Mouse (Mus musculus): ENCODE measurements at regions not wholly inside any gene's neighbourhood (a gene's known extent, or its start where the extent isn't known, plus 50 kb on each side); places are given as distances from the start of the nearest gene placed in this dataset.

GRCm38 (mm10) chr7:40737496-40737895 is 160.6 kb upstream of the Vstm2b start:
- no peaks in the 10 kb centered on the region for H3K4me1 ChIP-seq
- H3K27me3 ChIP-seq: no peaks in the 10 kb centered on the region
- H3K27ac ChIP-seq: no peak overlapping the region
- 77% methylated on average over 7 of the region's 7 CpGs for WGBS
- H3K9me3 ChIP-seq: no peaks in the 10 kb centered on the region
- H3K4me3 ChIP-seq (replicated peaks): no peak overlapping the region
- no peak overlapping the region for H3K4me2 ChIP-seq
- ATAC-seq (ENCODE audit: low FRiP score): no peak
- no peaks in the 10 kb centered on the region for H3K36me3 ChIP-seq (replicated peaks)
- H3K9ac ChIP-seq: no peak overlapping the region

GRCm38 (mm10) chr7:40738174-40738573 is 160.0 kb upstream of the Vstm2b start:
- Histone ChIP-seq H3K4me2 (no peak overlapping the region), H3K4me1 (no peaks in the 10 kb centered on the region), H3K4me3 (replicated peaks) (no peak overlapping the region), H3K27ac (no peak overlapping the region), H3K9ac (no peak overlapping the region), H3K9me3 (no peaks in the 10 kb centered on the region), H3K27me3 (no peaks in the 10 kb centered on the region), H3K36me3 (replicated peaks) (no peaks in the 10 kb centered on the region)
- WGBS: 90% methylated on average over 3 of the region's 3 CpGs
- ATAC-seq (ENCODE audit: low FRiP score): no peak

GRCm38 (mm10) chr7:40742553-40743151 is 155.5 kb upstream of the Vstm2b start:
- Histone ChIP-seq H3K4me2 (no peak overlapping the region), H3K36me3 (replicated peaks) (no peaks in the 10 kb centered on the region), H3K9ac (no peak overlapping the region), H3K9me3 (no peaks in the 10 kb centered on the region), H3K4me3 (replicated peaks) (no peak overlapping the region), H3K4me1 (no peaks in the 10 kb centered on the region), H3K27me3 (no peaks in the 10 kb centered on the region), H3K27ac (no peak overlapping the region)
- WGBS: 75% methylated on average over 4 of the region's 4 CpGs
- ATAC-seq (ENCODE audit: low FRiP score): no peak; the same call in 1 of the 2 replicates

- H3K27ac ChIP-seq: peak overlapping the region; percentile 59; the same call in 1 of the 2 replicates
- ATAC-seq (ENCODE audit: low FRiP score): peak; percentile 82; the same call in 1 of the 2 replicates
- H3K4me2 ChIP-seq: no peak overlapping the region
- no peak overlapping the region for H3K4me3 ChIP-seq (replicated peaks)
- H3K9ac ChIP-seq: no peak overlapping the region
- H3K4me1 ChIP-seq: peaks cover 13% of the 10 kb centered on the region
- no peaks in the 10 kb centered on the region for H3K27me3 ChIP-seq
- WGBS: 38% methylated on average over 2 of the region's 2 CpGs
- H3K9me3 ChIP-seq: no peaks in the 10 kb centered on the region
- H3K36me3 ChIP-seq (replicated peaks): no peaks in the 10 kb centered on the region
These were observed 146.3 kb upstream of the Vstm2b start for GRCm38 (mm10) chr7:40751779-40752178.

DNA sequence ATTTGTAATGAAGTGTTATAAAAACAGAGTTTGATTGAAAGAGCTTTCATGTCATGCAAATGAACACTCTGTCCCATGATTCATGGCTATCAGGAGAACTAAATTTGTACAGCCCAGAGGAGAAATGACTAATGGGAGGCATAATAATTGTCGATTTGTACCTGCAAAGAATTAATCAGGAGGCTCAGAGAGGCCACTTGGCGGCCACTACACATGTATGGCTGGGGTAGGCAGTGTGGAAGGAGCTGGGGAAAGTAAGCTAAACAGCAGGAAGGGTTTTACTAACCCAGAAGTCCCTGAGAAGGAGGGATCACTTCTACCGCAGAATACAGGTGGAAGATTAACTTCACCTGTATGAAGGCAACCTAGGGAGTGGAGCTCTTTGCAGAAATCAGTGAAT is 145.9 kb upstream of the Vstm2b start:
- no peaks in the 10 kb centered on the region for H3K9me3 ChIP-seq
- no peaks in the 10 kb centered on the region for H3K36me3 ChIP-seq (replicated peaks)
- 45% methylated on average over 3 of the region's 3 CpGs for WGBS
- H3K4me2 ChIP-seq: no peak overlapping the region
- no peak overlapping the region for H3K9ac ChIP-seq
- no peak overlapping the region for H3K4me3 ChIP-seq (replicated peaks)
- H3K27ac ChIP-seq: peak overlapping the region; percentile 59; the same call in 1 of the 2 replicates
- H3K4me1 ChIP-seq: peaks cover 13% of the 10 kb centered on the region
- ATAC-seq (ENCODE audit: low FRiP score): peak; percentile 58; the same call in 1 of the 2 replicates
- no peaks in the 10 kb centered on the region for H3K27me3 ChIP-seq

DNA sequence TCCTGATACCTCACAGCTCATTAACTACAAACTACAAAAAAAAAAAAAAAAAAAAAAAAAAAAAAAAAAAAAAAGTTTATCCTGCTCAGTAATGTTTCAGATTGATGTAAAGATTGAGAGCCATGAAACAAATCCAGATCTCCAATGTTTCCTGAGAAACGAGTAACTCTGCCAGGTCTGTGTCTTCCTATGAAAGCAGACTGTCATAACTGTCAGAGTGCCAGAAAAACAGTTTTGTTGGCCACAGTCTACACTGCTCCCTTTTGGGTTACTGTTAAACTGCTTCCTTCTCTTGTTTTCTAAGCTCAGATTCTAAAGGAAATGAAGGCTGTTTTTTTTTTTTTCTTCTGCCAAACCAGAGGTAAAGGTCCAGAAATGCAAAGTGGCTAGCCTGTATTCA is 144.6 kb upstream of the Vstm2b start:
- 79% methylated on average over 1 of the region's 1 CpGs for WGBS
- H3K9ac ChIP-seq: no peak overlapping the region
- H3K9me3 ChIP-seq: no peaks in the 10 kb centered on the region
- H3K27ac ChIP-seq: no peak overlapping the region
- no peaks in the 10 kb centered on the region for H3K36me3 ChIP-seq (replicated peaks)
- no peak for ATAC-seq (ENCODE audit: low FRiP score)
- H3K4me1 ChIP-seq: peaks cover 13% of the 10 kb centered on the region
- no peak overlapping the region for H3K4me3 ChIP-seq (replicated peaks)
- no peaks in the 10 kb centered on the region for H3K27me3 ChIP-seq
- H3K4me2 ChIP-seq: no peak overlapping the region

DNA sequence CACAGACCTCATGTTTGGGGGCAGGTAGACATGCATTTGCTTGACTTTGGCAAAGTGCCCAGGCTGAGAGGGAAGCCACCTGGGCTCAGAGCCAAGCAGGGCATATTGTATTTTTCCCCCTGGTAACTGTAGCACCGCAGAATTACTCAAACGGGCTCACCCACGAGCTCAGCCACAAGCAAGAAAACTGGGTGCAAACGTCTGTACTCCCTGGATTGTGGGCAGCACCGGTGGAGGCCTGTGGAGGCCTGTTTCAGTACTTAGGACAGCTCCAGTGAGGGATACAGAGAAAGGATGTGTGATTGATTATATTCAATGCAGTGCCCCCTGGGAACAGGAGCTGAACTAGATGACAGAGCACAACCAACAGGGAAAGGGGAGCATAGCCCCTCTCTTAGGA is 135.6 kb upstream of the Vstm2b start:
- no peak overlapping the region for H3K27ac ChIP-seq

DNA sequence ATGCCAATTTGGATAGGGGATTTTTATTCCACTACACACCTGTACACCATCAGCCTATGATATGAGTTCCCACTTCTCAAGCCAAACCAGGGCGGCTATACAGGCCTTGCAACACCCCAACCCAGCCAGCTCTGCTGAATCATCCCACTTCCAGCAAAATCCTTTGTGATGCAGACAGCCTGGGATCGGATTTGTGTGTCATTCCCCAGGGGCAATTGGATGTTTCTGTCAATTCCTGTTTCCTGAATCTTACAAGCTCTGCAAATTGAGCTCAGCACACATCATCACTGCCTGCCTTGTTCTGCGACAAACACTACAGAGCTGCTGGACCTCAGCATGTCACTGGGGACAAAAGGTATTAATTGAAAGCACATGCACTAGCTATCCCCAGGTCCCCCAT is 132.0 kb upstream of the Vstm2b start:
- WGBS: 49% methylated on average over 3 of the region's 3 CpGs
- Histone ChIP-seq H3K9me3 (no peaks in the 10 kb centered on the region), H3K4me2 (no peak overlapping the region), H3K27me3 (no peaks in the 10 kb centered on the region), H3K27ac (no peak overlapping the region), H3K36me3 (replicated peaks) (no peaks in the 10 kb centered on the region), H3K4me3 (replicated peaks) (no peak overlapping the region), H3K9ac (no peak overlapping the region), H3K4me1 (no peaks in the 10 kb centered on the region)
- ATAC-seq (ENCODE audit: low FRiP score): no peak

More for the DNA sequence above, 135.6 kb upstream of the Vstm2b start:
- Histone ChIP-seq H3K4me2 (no peak overlapping the region), H3K9me3 (no peaks in the 10 kb centered on the region), H3K4me3 (replicated peaks) (no peak overlapping the region), H3K27me3 (no peaks in the 10 kb centered on the region), H3K9ac (no peak overlapping the region), H3K4me1 (no peaks in the 10 kb centered on the region), H3K36me3 (replicated peaks) (no peaks in the 10 kb centered on the region)
- WGBS: 20% methylated on average over 5 of the region's 5 CpGs
- ATAC-seq (ENCODE audit: low FRiP score): no peak; the same call in 1 of the 2 replicates

GRCm38 (mm10) chr7:40776220-40776619 is 121.9 kb upstream of the Vstm2b start:
- no peak for ATAC-seq (ENCODE audit: low FRiP score)

GRCm38 (mm10) chr7:40784906-40785305 is 113.2 kb upstream of the Vstm2b start:
- Histone ChIP-seq H3K27ac (no peak overlapping the region), H3K27me3 (no peaks in the 10 kb centered on the region), H3K4me3 (replicated peaks) (no peak overlapping the region), H3K4me2 (no peak overlapping the region), H3K9me3 (no peaks in the 10 kb centered on the region), H3K4me1 (no peaks in the 10 kb centered on the region), H3K36me3 (replicated peaks) (no peaks in the 10 kb centered on the region), H3K9ac (no peak overlapping the region)
- ATAC-seq (ENCODE audit: low FRiP score): no peak
- WGBS: 95% methylated on average over 1 of the region's 1 CpGs

More at GRCm38 (mm10) chr7:40776220-40776619, 121.9 kb upstream of the Vstm2b start:
- no peaks in the 10 kb centered on the region for H3K9me3 ChIP-seq
- no peak overlapping the region for H3K9ac ChIP-seq
- H3K4me2 ChIP-seq: no peak overlapping the region
- no peak overlapping the region for H3K27ac ChIP-seq
- no peak overlapping the region for H3K4me3 ChIP-seq (replicated peaks)
- no peaks in the 10 kb centered on the region for H3K36me3 ChIP-seq (replicated peaks)
- peaks cover 4% of the 10 kb centered on the region; the same call in 1 of the 2 replicates for H3K4me1 ChIP-seq
- H3K27me3 ChIP-seq: no peaks in the 10 kb centered on the region
- WGBS: 34% methylated on average over 4 of the region's 4 CpGs

DNA sequence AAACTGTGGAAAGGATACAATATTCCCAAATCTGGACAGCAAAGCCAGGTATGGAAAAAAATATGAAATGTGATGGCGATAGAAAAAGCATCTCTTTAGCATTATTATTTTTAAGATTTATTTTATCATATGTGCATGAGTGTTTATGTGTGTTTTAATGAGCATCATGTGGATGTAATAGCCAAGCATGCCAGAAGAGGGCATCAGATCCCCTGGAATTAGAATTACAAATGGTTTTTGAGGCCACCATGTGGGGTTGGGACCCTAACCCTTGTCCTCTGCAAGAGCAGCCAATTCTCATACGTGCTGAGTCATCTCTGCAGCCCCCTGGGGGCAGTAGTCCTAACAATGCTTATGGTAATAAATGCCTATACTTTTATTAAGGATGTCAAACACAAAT is 111.4 kb upstream of the Vstm2b start:
- no peaks in the 10 kb centered on the region for H3K27me3 ChIP-seq
- ATAC-seq (ENCODE audit: low FRiP score): no peak
- H3K9me3 ChIP-seq: no peaks in the 10 kb centered on the region
- no peak overlapping the region for H3K27ac ChIP-seq
- no peaks in the 10 kb centered on the region for H3K4me1 ChIP-seq
- 75% methylated on average over 2 of the region's 2 CpGs for WGBS
- no peak overlapping the region for H3K4me3 ChIP-seq (replicated peaks)
- H3K9ac ChIP-seq: no peak overlapping the region
- H3K36me3 ChIP-seq (replicated peaks): no peaks in the 10 kb centered on the region
- no peak overlapping the region for H3K4me2 ChIP-seq

DNA sequence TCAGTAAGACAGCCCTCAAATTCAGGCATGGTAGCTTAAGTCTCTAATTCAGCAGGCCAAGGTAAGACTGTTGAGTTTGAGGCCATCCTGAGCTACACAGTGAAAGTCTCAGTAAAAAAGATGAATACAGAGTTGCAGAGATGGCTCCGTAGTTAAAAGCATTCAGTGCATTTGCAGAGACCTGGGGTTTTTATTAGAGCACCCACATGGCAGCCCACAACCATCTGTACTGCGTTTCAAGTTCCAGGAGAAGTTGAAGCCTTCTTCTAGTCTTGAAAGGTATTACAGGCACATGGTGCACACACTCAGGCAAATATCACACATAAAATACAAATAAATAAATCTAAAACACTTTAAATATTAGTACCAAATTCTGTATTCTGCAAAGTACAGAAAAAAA is 109.6 kb upstream of the Vstm2b start:
- Histone ChIP-seq H3K9me3 (no peaks in the 10 kb centered on the region), H3K27ac (no peak overlapping the region), H3K4me1 (no peaks in the 10 kb centered on the region), H3K36me3 (replicated peaks) (no peaks in the 10 kb centered on the region), H3K4me3 (replicated peaks) (no peak overlapping the region), H3K27me3 (no peaks in the 10 kb centered on the region), H3K4me2 (no peak overlapping the region), H3K9ac (no peak overlapping the region)
- no peak for ATAC-seq (ENCODE audit: low FRiP score)
- 83% methylated on average over 2 of the region's 2 CpGs for WGBS

- ATAC-seq (ENCODE audit: low FRiP score): no peak
- WGBS: 88% methylated on average over 11 of the region's 11 CpGs
- H3K4me1 ChIP-seq: no peaks in the 10 kb centered on the region
- H3K9me3 ChIP-seq: no peaks in the 10 kb centered on the region
- H3K36me3 ChIP-seq (replicated peaks): no peaks in the 10 kb centered on the region
- H3K4me2 ChIP-seq: no peak overlapping the region
- no peak overlapping the region for H3K9ac ChIP-seq
- H3K27me3 ChIP-seq: no peaks in the 10 kb centered on the region
- H3K27ac ChIP-seq: no peak overlapping the region
- H3K4me3 ChIP-seq (replicated peaks): no peak overlapping the region
These were observed 103.5 kb upstream of the Vstm2b start for GRCm38 (mm10) chr7:40794458-40795207.
